Mouse (Mus musculus): Measurements from ENCODE around the gene St6galnac3.

- TF ChIP-seq CTCF (IDR thresholded peaks at IDR 0.05; ENCODE audit: low read depth) (no peak), EP300 (optimal IDR thresholded peaks at IDR 0.05) (no peak)
Measured at GRCm38 (mm10) chr3:153176749-153177148, 548.2 kb downstream of the St6galnac3 start.
